Mouse (Mus musculus): ENCODE results near the gene Rgmb. TPM values are rescaled to one million over a fixed set of nuclear protein-coding genes. Genes with fewer than 3 reads are reported as not detected.

Gene Rgmb
- total RNA-seq, 2 experiments from 2014 or later: 76.0 to 82.0 TPM

GRCm38 (mm10) chr17:15774565-15775215 is 56.1 kb downstream of the Rgmb start:
- no peak for DNase-seq

GRCm38 (mm10) chr17:15773956-15774355 is 56.9 kb downstream of the Rgmb start:
- DNase-seq: no peak

- DNase-seq: no peak
Observed at GRCm38 (mm10) chr17:15769081-15769724, 61.6 kb downstream of the Rgmb start.

- DNase-seq: no peak
Observed at GRCm38 (mm10) chr17:15761191-15761590, 69.6 kb downstream of the Rgmb start.

Other genes with a start within 250 kb of the Rgmb start
- 10 to 100 TPM; 24.2 to 25.3 TPM for gene Chd1, start 126.1 kb downstream of the Rgmb start, total RNA-seq (2021)

All from layer of hippocampus, postnatal 36 days (tissue).